Mouse (Mus musculus): Measurements from ENCODE around the gene Ndufs7. TPM values are rescaled to one million over a fixed set of nuclear protein-coding genes. Genes with fewer than 3 reads are reported as not detected.
"Not testable (repeated sequence)": the region's sequence is repeated elsewhere in the genome, so short reads cannot be mapped to it uniquely, and the experiment has no call there.

Ndufs7 gene
- total RNA-seq (2015; ENCODE audit: low replicate concordance) (87.6 and 109 TPM in 2 replicates), total RNA-seq (2017; ENCODE audit: low replicate concordance) (43.9 and 66.0 TPM in 2 replicates)

DNA sequence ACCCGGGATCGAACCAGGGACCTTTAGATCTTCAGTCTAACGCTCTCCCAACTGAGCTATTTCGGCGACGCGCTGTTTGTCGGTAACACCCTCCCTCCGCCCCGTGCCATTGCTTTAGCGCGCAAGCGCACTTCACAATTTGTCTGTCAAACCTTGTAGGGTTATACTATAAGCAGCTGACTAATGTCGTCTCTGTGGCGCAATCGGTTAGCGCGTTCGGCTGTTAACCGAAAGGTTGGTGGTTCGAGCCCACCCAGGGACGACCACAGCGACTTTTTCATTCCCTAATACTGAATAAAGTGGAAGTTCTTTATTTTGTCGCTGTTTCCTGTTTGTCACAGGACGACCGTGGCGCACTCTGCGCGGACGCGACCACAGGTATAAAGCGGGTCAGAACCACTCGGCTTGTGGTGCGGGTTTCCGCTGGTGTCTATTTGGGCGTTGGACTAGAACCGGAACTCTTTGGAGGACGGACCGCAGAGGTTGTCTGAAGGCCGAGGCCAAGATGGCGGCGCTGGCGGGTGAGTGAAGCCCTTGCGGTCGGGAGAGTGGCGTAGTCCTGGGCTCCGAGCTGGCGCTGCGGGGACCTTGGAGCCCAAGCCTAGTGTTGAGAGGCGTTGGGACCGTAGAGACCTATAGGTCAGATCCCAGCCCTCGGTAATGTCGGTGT, at the start of gene Ndufs7:
TSS of gene Ndufs7 (plus strand) at position 151 of the 670 bp plus-strand sequence.
- ATAC-seq (replicated peaks; ENCODE audit: low FRiP score, poor library complexity, severe bottlenecking): peak; percentile 85

DNA sequence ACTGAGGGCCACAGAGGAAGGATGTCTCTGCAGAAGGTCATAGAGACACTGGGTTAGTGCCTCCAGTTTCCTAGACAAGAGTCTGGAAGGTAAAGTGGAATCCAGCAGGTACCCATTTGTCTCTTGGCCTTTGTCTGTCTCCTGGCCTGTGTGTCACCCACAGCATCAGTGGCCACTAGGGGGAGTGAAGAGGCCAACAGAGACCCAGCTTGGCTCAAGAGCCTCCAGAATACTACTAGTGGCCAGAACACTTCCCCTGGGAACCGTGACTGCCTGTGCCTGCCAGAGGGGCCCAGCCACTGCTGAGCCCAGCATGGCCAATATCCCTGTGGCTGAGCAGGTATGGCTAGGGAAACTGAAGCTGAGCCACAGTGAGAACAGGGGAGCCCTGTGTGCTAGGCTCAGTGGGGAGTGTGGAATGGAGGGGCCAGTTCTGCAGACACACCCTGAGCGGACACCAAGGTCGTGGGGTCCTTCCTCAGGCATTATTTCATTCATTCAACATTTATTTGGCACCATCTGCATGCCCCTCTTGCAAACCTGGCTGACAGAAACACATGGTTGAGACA, 49.4 kb upstream of the Ndufs7 start:
- ATAC-seq (replicated peaks; ENCODE audit: low FRiP score, poor library complexity, severe bottlenecking): peak; percentile 90

DNA sequence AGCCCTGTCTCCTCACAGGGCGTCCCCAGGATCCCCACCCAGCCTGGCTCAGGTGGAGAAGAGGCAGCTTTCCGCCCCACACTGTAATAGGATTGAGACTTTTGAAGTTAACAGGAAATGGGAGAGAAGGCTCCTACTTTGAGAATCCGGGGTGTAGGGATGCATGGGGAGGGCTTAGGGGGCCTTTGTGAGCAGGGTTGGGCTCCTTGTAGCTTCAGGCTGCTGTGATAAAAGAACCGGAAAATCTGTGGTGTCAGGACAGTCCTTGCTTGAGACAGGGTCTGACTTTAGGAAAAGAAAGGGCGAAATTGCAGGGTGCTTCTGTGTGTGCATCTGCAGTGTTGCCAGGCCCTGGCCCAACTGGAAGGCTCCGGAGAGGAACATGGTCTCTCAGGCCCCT, 48.4 kb upstream of the Ndufs7 start:
- no peak for ATAC-seq (replicated peaks; ENCODE audit: low FRiP score, poor library complexity, severe bottlenecking)

DNA sequence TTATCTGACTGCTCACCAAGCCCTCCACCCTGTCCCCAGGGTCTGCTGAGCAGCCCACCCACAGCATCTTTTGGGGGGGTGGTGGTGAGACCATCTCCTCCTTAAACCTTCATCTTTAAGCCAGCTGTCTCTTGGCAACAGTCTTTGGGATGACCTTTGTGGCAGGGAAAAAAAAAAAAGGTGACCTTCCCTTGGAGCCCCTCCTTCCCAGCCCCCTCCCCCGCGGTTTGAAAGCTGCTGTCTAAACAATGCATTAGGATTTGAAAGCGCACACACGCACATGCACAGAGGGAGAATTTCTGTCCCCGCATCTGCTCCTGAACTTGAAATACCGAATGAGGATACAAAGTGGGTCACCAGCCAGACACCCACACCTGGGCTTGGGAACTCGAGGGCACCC, 44.9 kb upstream of the Ndufs7 start:
- no peak for ATAC-seq (replicated peaks; ENCODE audit: low FRiP score, poor library complexity, severe bottlenecking)

DNA sequence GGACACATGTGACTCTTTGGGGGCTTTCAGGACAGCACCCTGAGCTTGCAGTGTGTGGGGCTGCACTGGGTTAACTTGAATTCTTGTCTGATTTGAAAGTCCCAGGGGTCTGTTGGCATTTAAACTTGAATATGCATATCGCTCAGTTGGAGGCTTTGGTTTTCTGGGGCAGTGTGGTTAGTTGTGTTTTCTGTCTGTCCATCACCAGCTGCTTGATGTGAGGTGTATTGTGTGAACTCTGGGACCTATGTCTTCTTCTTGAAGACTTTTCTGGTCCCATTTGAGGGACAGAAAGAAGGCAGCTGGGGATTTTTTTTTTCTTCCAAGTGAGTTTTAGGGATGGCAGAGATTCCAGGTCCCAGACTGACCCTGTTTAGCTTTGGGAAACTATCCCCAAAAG, 41.7 kb upstream of the Ndufs7 start:
- no peak for ATAC-seq (replicated peaks; ENCODE audit: low FRiP score, poor library complexity, severe bottlenecking)

DNA sequence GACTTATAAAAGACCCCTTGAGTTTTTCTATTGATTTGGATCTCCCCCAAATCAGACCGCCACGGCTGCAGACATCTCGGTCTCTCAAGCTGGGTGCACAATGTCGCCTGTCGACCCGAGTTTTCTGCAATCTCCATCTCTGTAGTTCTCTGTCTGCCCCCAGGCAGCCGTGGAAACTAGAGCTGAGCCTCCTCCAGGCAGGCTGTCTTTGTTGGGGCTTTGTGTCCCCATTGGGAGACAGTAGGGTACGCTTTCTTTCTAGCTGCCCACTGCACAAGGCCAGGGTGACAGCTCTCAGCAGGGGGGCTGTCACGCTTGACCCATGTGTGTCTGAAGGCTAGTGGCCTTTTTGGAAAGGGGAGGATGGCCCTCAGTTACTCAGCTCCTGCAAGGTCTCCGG, 41.2 kb upstream of the Ndufs7 start:
- no peak for ATAC-seq (replicated peaks; ENCODE audit: low FRiP score, poor library complexity, severe bottlenecking)

DNA sequence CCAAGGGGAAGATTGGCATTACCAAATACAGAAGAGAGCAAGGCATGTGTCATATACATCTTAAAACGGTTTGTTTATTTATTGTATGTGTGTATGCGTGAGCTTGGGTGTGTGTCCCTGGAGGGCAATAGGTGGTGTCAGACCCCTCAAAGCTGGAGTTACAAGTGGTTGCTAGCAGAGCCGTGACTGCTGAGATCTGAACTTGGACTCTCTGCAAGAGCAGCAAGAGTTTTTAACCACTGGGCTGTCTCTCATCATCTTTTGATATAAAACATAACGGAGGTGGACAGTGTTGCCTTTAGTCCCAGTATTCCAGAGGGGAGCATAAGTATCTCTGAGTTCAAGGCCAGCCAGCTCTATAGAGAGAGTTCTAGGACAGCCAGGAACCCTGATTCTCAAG, 40.7 kb upstream of the Ndufs7 start:
- no peak for ATAC-seq (replicated peaks; ENCODE audit: low FRiP score, poor library complexity, severe bottlenecking)

DNA sequence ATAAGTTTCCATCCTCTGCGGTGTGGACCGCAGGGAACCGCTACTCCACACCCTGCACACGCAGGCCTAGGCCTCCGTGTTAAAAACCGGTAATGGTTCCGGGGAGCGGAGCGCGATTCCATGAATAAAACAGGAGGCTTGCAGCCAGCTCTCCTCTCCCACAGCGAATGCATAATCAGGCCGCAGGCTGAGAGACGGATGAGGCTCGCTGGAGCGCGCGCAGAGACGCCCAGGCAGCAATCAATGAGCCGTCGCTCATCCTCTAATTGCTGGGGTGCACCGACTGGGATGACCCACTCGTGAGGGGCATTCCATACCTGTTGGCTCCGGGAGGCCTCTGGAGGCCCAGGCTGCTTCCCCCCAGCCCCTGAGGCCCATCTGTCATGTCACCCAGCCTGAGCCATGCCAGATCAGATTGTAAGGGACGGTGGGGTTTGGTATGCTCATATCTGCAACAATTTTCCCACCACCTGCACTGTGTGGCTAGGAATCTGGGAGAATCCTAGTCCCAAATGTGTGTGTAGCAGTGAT, 40.0 kb upstream of the Ndufs7 start:
- ATAC-seq (replicated peaks; ENCODE audit: low FRiP score, poor library complexity, severe bottlenecking): no peak

DNA sequence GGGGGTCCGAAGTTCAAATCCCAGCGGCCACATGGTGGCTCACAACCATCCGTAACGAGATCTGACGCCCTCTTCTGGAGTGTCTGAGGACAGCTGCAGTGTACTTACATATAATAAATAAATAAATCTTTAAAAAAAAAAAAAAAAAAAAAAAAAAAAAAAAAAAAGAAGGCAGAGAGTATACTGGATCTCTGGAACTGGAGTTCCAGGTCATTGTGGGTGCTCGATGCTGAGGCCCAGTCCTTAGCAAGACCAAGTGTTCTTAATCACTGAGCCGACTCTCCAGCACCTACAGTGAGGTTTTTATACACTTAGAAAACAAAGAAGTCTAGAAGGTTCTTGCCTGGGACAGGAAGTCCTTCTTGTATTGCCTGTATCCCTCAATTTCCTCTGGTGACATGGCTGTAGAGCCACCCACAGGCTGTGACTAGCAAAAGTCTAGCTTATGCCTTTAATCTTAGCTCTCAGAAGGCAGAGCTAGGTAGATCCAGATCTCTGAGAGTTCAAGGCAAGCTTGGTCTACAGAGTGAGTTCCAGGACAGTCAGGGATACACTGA, 37.3 kb upstream of the Ndufs7 start:
- ATAC-seq (replicated peaks; ENCODE audit: low FRiP score, poor library complexity, severe bottlenecking): not testable (repeated sequence)

DNA sequence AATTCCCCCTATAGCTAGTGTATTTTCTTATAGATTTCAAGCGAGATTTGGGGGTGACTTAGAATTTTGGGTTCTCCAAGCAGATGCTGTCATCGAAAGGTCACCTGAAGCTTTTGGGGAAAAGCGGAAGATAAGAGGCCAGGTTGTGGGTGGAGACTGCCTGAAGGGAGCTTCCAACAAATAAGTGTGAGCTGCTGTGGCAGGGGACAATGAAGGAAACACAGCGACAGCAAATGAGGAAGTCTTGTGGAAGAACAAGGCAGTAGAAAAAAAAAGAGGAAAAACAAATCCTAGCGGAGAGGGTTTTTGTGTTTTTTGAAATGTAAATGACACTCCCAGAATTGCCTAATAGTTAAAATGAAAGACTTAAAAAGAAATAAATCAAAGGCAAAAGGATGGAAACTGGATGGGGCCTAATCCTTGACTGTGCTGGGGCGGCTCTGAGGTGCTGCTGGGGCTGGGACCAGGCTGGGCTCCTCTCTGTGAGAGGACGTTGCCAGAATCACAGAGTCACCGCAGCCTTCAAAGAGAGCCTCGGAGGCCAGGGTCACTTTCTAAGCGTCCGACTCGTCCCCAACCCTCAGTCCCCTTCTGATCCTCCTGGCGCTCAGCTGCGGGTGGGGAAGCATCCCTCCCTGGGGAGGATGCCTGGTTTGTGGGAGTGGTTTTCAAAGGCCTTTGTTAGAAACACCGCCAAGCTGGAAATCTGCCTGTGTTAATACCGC, 33.7 kb upstream of the Ndufs7 start:
- no peak for ATAC-seq (replicated peaks; ENCODE audit: low FRiP score, poor library complexity, severe bottlenecking)

DNA sequence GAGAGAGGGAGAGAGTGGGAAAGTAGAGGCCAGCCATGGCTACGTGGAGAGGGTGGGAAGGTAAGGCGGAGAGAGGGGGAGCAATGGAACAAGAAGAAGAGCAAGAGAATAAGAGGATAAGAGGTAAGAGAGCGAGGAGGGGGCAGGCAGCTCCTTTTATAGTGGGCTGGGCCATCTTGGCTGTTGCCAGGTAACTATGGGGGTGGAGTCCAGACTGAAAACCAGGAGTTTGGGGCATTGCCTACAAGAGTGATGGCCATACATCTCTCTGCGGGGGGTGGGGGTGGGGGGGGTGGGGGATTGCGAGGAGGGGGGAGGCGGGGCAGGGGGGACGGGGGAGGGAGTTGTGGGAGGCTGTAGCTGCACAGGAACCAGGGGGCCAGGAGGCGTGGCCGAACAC, 28.2 kb upstream of the Ndufs7 start:
- ATAC-seq (replicated peaks; ENCODE audit: low FRiP score, poor library complexity, severe bottlenecking): no peak

DNA sequence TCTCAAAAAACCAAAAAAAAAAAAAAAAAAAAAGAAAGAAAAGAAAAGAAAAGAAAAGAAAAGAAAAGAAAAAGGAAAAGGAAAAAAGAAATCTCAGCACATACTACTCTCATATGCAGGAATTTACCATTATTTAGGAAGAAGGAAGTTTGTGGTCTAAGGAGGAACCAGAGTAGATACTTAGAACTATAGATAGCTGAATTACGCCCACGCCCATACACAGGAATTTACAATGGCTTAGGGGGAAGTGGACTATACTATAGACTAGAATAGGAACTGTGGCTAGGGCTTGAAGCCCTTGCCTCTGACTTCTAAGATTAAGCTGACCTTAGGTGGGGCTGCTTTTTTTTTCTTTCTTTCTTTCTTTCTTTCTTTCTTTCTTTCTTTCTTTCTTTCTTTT, 25.8 kb upstream of the Ndufs7 start:
- not testable (repeated sequence) for ATAC-seq (replicated peaks; ENCODE audit: low FRiP score, poor library complexity, severe bottlenecking)

DNA sequence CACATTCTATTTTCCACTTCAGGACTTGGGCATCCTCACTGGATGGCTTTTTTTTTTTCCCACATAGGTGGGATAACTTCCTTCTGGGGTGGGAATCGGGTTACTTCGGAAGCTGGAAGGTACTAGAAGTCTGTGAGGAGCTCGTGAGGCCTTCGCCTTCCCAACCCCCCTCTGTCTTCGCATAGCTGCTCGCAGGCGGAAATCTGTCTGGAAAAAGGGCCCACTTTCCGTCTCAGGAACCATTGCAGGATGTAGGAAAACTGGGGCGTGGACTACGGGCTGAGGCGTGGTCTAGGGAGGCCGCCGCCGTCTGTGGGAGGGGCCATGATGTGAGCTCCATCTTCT, 22.9 kb upstream of the Ndufs7 start:
- ATAC-seq (replicated peaks; ENCODE audit: low FRiP score, poor library complexity, severe bottlenecking): no peak

DNA sequence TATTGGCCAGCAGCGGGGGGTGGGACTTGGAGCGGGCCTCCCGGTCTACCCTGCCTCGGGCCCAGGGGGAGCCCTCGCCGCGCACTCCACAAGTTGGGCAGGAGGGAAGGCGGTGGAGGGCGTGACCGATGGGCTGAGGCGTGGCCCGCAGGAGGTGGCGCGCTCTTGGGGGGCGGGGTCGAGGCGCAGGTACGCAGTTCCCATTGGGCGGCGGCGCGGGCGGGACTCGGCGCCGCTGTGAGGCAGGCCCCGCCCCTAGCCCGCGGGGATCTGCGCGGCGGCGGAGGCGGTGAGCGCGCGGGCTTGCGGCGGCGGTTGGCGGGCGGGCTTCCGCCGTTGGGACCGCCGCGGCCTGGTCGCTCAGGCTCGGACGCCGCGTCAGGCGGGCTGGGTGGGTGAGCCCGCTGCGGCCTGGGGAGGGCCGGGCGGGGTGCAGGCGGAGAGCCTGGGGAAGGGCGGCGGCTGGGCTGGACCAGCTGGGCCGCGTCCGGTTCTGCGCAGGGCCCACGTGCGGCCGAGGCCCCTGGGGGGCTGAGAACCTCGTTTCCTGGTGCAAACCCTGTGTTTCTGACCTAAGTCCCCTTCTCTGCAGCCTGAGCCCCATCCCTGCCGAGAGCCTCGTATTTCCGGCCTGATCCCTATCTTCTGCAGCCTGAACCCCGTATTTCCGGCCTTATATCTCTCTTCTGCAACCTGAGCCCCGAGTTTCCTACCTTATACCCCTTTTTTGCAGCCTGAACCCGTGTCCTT, 22.3 kb upstream of the Ndufs7 start, which contains the start of gene Mum1:
TSS of gene Mum1 (plus strand) at position 19 of the 750 bp plus-strand sequence.
- peak; percentile 95 for ATAC-seq (replicated peaks; ENCODE audit: low FRiP score, poor library complexity, severe bottlenecking)

DNA sequence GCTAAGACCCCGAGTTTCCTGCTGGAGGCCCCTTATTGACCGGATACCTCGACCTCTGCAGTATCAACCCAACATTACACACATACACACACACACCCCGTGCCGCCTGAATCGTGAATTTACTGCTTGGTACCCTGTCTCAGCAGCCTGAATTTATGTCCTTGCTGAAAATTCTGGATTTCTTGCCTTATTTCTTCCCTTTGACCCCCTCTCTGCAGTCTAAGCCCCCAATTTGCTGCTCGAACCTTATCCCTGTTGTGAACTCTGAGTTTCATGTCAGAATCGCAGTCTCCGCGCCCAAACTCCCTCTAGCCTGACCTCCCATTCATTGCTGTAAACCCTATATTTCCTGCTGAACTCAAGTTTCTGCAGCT, 21.8 kb upstream of the Ndufs7 start:
- peak; percentile 5; the same call in 1 of the 2 replicates for ATAC-seq (replicated peaks; ENCODE audit: low FRiP score, poor library complexity, severe bottlenecking)

DNA sequence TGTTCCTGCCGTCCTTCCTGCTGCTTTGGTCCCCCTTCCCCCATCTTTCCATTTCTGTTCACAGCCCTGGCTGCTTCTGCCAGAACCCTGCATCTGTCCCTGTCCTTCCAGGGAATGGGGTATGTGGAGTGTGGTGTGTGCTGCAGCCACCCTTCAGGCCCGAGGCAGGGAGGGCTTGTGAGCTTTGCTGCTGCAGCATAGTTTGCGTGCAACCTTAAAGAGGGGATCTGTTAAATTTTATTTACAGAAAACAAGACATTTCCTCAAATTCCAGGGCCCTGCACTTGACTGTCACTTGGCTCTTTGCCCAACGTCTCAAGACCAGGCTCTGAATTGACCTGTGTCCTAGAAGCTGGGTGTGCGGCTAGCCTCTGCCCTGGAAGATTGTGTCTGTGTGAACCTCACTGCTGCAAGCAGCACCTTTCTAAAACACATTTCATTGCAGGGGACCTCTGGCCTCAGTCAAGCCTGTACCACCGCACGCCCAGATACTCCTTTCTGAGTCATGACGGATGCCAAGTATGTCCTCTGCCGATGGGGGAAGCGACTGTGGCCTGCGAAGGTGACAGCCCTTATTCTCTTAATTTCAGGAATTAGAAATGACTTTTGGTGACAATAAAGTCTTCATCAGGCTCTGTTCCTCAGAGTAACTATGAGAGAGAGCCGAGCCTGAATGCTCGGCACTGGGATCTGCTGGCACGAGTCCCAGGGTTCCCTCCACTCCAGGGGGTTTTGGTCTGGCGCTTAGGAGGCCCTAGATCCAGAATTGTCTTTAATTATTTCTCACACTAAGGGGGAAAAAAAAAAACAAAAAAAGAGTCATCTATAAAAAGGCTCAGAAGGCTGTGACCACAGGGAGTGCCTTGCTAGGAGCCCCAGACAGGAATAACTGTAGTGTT, 20.8 kb upstream of the Ndufs7 start:
- no peak for ATAC-seq (replicated peaks; ENCODE audit: low FRiP score, poor library complexity, severe bottlenecking)

DNA sequence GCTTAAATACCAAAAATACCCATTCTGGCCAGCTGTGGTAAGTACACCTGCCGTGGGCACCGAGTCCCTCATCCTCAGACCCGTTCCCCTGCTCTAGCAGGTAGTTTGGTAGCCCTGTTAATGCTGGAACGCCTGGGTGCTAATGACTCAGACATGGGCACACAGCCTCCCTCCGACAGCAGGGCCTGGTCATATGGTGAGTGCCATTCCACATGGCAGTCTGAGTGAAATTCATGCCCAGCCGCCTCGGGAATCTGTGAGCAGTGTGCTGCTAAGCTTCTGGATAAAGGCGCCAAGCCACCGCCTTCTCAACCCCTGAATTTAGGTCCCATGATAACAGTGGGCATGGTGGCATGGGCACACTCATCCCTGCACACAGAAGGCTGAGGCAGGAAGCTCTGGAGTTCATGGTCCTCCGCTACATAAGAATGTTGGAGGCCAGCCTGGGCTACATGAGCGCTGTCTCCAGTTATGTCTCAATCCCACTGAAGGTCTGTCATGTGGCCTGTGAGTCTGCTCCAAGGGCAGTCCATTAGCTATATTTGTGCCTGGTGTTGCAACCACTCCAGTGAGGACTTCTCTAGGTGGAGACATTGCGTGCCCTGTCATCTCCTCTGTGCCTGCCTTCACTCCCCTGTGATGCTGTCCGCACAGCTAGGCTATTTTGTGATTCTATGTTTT, 12.6 kb upstream of the Ndufs7 start:
- no peak for ATAC-seq (replicated peaks; ENCODE audit: low FRiP score, poor library complexity, severe bottlenecking)

DNA sequence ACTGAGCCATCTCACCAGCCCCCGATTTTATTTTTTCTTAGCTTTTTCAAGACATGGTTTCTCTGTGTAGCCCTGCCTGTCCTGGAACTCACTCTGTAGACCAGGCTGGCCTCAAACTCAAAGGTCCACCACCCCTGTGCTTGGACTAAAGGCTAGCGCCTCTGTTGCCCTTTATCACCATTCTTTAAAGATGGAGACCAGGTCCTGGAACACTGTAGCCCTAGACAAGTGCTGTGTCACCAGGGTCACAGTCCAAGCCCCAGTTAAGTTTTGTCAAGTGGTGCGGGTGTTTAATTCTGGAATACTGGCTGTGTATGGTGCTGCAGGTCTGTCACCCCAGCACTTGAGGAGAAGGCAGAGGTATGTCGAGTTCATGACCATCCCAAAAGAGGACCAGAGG, 11.9 kb upstream of the Ndufs7 start:
- no peak for ATAC-seq (replicated peaks; ENCODE audit: low FRiP score, poor library complexity, severe bottlenecking)

All from erythroid progenitor cell, adult 5-6 weeks (primary cell).